Mouse (Mus musculus) cerebellum, postnatal 25 days (tissue): ENCODE results near the gene Alg5.

ENCODE experiments used
- DNase-seq, 2 experiments: peaks; one replicate each; pipeline ENCODE4 v3.0.0; 2021; ENCODE audit warnings: mixed read lengths in 2 of 2

Gene Alg5

GRCm38 (mm10) chr3:54737317-54737716, 2.0 kb downstream of the Alg5 start:
- DNase-seq, result no peak

GRCm38 (mm10) chr3:54741965-54742364, 6.6 kb downstream of the Alg5 start:
- DNase-seq, result no peak

DNA sequence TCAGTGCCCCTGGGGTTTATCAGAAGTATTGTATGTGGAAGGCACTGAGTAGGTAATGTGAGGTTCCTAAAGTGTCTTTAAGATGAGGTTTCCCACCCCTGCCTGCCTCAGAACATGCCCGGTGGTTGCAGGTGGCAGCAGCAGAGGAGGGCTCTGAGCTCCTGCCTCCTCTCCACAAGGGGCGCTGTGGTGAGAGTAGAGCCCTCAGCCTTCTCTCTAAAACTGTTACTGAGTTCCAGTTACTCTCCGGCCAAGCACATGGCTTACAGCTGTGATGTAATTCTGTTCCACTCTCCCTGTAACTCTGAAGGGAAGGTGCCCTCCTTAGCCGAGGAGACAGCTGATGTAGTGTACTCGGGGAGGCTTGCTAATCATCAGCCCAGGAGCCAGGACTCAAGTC, 10.5 kb downstream of the Alg5 start:
- peak; percentile 17 to 47 for DNase-seq

DNA sequence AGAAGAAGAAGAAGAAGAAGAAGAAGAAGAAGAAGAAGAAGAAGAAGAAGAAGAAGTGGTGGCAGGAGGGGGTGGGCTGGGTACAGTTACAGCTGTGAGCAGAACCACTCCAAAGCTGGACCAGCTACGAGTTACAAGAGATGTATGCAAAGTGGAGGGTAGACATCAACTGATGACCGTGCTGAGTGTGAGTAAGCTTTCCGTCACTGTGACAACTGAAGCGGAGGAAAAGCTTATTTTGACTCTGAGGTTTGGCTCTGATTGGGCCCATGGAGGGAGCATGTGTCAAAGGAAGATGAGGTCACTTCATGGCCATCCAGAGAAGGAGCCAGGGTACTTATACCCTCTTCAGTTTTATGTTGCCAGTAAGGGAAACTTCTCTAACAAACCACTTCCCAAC, 18.1 kb downstream of the Alg5 start:
- DNase-seq, result no peak

DNA sequence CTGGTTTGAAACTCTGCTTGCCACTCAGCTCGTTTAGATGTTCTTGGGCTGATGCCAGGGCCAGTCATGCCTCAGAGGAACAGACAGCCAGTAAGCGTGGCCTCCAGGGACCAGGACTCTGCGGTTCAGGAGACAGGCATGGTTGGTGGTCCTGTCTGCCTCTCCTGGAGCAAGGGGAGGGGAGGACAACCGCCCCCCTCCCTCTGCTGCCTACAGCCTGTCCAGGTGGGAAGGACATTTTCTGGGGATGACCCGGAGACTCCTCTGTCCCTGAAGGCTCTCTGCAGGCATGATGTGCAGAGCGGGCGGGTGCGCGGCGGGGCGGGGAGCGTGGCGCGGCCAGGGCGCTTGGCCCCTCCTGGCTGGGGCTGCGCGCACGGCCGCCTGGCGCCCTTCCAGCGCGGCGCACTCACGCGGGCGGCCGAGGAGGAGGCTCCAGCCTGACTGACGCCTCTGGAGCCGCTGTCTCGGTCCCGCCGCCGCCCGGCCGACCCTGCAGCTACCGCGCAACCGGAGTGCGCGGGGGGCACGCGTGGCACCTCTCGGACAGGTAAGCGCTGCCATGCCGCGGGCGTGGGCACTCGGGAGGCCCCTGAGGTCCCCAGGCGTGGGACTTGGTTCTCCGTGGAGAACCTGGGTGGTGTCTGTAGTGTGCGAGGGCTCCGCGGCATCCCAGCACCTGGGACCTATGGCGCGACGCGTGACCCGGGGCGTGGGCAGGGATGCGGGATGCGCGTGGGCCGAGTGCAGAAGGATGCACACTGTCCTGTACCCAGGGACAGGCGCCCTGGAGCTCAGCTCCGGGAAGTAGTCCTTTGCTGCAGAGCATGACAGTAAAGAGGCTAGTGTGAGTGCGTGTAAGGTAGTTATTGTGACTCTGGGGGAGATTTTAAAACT, 20.1 kb downstream of the Alg5 start, which contains the start of gene Smad9:
Gene Smad9 (plus strand): TSS at position 438 of the 897 bp plus-strand sequence.
- DNase-seq, result peak; percentile 74 to 83

DNA sequence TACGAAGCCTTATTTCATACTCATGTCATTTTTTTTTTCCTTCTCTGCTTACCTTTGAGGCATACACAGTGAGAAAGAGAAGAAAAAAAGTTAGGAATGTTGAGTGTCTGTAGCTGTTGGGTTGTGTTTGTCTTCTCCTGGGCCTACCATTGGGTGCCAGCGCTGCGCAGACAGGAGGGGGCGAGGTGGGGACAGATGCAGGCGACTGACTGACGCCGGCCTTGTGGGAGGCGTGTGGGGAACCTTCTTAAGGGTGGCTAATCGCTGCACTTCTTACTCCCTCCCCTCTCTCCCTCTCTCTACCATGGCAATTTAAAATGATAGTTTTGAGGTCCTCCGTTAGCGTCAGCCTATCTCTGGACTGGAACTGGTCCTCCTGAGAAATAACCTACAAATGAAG, 20.7 kb downstream of the Alg5 start:
- peak; percentile 39 to 53 for DNase-seq

- DNase-seq, result no peak
Measured at GRCm38 (mm10) chr3:54757446-54757845, 22.1 kb downstream of the Alg5 start.

GRCm38 (mm10) chr3:54759211-54759610, 23.9 kb downstream of the Alg5 start:
- no peak for DNase-seq

- DNase-seq, result no peak
Measured at GRCm38 (mm10) chr3:54760321-54761115, 25.2 kb downstream of the Alg5 start.

DNA sequence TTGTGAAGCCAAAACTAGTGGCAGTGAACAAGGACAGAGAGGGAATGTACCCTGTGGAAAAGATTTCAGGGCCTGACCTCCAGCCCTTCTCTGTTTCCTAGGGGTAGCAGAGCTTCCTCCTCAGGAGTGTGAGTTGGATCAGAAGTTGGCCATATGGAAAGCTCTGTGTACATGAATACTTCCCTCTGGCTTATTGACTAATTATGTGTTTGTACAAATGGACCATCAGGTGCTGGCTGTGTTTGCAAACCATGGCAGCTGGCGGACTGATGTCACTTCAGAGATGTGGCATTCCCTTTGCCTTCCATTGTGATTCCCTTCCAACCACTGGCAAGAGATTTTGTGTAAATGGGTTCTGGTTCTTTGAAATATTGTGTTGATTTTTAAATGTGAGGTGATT, 25.9 kb downstream of the Alg5 start:
- no peak for DNase-seq

DNA sequence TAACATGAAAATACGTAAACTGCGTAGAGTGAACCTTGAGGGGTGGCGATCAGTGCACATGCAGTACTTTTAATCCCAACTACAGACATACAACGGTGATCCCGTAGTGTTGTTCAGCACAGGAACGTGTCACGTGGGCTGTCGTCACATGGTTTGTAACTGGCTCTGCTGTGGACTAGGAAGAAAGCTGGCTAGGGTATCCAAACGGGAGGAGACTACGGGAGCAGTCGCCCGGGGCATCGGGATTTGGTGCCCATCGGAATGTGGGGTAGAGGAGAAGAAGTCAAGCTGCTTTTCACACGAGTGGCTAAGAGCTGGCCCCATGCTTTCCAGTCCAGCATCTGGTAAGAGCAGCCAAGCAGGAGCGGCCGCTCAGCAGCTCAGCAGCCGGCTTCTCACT, 29.1 kb downstream of the Alg5 start:
- DNase-seq, result peak; percentile 49 to 66

GRCm38 (mm10) chr3:54765521-54765920, 30.2 kb downstream of the Alg5 start:
- DNase-seq, result peak in 1 of 2 experiments; percentile 37

DNA sequence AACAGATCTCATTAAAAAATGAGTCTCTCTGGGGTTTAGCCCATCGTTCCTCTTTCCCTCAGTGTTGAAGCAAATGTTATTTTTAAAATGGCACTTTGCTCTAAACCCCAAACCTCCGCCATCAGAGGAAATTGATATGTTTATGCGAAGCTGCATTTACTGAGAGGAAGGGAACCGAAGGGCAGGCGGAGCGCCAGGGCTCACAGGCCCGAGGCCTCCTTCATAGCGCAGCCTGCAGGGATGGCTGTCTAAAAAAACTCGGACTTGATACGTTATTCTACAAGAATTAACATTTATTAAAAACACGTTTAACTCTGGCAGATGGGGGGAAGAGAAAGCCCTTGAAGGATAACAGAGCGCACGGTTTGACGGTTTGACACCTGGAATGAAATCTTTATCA, 30.7 kb downstream of the Alg5 start:
- DNase-seq, result no peak

- no peak for DNase-seq
Measured at GRCm38 (mm10) chr3:54766811-54767210, 31.5 kb downstream of the Alg5 start.

GRCm38 (mm10) chr3:54768592-54768991, 33.3 kb downstream of the Alg5 start:
- DNase-seq, result no peak

- no peak for DNase-seq
Measured at GRCm38 (mm10) chr3:54769349-54770275, 34.3 kb downstream of the Alg5 start.

DNA sequence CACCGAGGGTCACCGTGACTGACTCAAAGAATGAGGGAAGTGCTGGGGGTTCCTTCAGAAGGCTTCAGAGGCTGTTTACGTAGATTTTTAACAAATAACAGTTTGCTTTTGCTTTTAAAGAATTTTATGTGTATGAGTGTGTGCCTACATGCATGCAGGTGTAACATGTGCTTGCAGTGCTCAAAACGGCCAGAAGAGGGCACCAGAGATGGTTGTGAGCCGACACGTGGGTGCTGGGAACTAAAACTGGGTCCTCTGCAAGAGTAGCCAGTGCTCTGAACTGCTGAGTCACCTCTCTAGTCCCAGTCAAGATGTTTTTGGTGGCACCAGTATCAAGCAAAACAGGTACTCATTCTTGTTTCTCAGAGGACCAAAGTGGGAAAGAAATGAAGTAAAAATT, 38.3 kb downstream of the Alg5 start:
- no peak for DNase-seq

- DNase-seq, result no peak
Measured at GRCm38 (mm10) chr3:54775989-54776631, 40.8 kb downstream of the Alg5 start.

DNA sequence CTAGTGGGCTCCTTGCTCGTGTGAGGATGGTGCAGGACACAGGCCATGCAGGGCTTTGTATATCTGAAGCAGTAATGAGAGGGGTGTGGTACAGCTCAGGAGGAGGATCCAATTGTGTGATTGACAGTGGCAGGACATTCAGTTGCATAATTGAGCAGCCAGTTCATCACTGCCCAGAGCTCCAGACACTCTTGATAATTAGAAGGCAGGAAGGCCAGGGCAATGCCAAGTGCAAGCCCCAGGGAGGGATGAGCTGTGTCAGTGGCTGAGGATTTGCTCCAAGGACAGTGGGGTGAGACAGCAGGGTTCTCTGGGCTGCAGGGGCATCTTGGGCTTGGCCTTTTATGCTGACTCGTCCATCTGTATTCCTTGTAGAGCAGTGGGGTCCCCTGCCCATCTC, 55.3 kb downstream of the Alg5 start:
- no peak for DNase-seq

DNA sequence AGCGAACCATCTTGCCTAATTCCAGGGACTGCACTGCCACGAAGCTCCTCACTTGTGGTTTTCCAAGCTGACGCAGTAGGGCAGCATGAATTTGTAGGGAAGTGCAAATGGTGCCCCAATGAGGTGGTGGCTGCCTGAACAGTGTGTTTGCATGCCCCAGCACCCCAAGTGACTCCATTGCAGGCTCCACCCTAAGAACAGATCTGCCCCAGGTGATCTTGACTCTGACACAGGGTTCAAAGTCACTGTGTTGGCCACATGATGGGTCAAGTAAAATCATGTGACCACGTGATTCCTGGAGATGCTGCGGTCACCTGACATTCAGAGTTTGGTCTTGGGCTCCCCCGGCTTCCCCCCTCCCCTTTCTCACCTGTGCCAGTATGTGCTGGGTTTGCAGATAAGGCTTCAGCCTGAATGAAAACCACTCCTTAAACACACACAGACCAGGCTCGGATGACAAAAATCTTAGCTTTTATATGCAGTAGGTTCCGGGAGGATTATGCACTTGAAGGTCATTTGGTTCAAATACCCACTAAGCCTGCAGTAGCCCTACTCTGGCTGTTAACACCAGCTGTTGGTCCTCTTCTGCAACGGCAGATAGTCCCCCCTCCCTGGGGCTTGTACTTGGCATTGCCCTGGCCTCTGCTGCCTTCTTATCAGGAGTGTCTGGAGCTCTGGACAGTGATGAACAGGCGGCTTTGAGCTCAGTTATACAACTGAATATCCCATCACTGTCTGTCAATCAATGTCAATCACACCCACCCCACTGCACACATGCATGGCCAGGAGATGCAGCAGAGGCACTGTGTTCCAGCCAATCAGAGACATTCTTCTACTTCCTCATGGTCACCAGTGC, 56.7 kb downstream of the Alg5 start:
- DNase-seq, result no peak

DNA sequence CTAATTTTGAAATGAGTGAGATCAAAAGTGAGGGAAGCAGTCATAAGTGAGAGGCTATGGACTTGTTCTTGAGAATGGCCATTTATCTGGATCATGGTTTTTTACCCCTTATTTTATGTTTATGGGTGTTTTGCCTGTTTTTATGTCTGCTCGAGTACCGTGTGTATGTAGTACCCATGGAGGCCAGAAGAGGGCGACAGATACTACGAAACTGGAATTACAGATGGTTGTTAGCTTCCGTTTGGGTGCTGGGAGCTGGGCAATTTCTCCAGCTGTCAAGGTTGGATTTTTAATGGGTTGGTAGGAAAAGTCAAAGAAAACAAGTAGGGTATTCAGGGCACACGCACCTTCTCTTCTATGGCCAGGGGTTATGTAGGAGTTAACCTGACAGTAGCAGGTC, 58.4 kb downstream of the Alg5 start:
- DNase-seq, result no peak
